Mouse (Mus musculus): Measurements from ENCODE around the gene Ublcp1.

DNA sequence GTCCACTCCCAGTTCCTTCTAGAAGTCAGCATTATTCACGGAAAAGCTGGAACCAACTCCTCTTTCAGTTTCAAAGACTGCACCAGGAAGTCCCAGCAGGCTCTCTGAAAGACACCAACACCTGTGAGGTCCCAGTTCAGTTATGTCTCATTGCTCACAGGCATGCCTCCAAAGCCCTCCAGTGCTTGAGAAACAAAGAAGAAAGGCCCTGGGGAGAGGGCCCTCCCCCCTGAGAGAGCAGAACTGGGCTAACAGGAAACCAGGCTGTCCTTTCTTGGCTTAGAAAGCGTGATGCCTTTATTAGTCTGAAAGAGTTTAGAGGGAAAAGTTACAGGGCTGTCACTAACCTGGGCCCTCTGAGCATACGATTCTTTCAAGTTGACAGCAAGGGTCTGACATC, 25.9 kb upstream of the Ublcp1 start:
- no peak for TF ChIP-seq MYOG (IDR thresholded peaks at IDR 0.05; ENCODE audit: control insufficient read depth, extremely low read depth, insufficient read length)
- TF ChIP-seq CTCF (IDR thresholded peaks at IDR 0.05; ENCODE audit: control insufficient read depth, insufficient read depth, insufficient read length): no peak
- no peak for TF ChIP-seq MYOD1 (IDR thresholded peaks at IDR 0.05; ENCODE audit: control insufficient read depth, insufficient read length, low read depth)
- no peak for TF ChIP-seq USF1 (IDR thresholded peaks at IDR 0.05; ENCODE audit: low read depth)
